Mouse (Mus musculus) kidney, embryonic 16.5 days (tissue): ENCODE data around the gene Fam171a2. TPM values are rescaled to one million over a fixed set of nuclear protein-coding genes. Genes with fewer than 3 reads are reported as not detected.

Experiments used
- ATAC-seq: fragments of 200-750 bp; cut with Nextera tagmentation; 2 replicates; pipeline ENCODE4 v1.8.0; 2017; ENCODE audit warnings: moderate TSS enrichment; ENCODE audit not compliant: low FRiP score, low TSS enrichment
- H3K27ac ChIP-seq: fragments of 300-500 bp; sonication (generic); 2 replicates; pipeline ENCODE4 v1.5.1; 2014; ENCODE audit warnings: low read length
- H3K27me3 ChIP-seq: fragments of 300-500 bp; sonication (generic); 2 replicates; pipeline ENCODE4 v1.6.1; 2014; ENCODE audit warnings: low read length, control low read depth, mixed read lengths; ENCODE audit not compliant: insufficient read depth
- H3K36me3 ChIP-seq: fragments of 300-500 bp; sonication (generic); 2 replicates; pipeline ENCODE4 v1.6.1; 2014; ENCODE audit warnings: low read length, control low read depth, mixed read lengths; ENCODE audit not compliant: insufficient read depth
- H3K4me1 ChIP-seq: fragments of 300-500 bp; sonication (generic); 2 replicates; pipeline ENCODE4 v1.6.1; 2014; ENCODE audit warnings: low read length, control low read depth, mixed read lengths; ENCODE audit not compliant: insufficient read depth
- H3K4me2 ChIP-seq: fragments of 300-500 bp; sonication (generic); replicated peaks from 2 replicates; pipeline ENCODE4 v1.6.1; 2014; ENCODE audit warnings: low read depth, low read length
- H3K4me3 ChIP-seq: fragments of 300-500 bp; sonication (generic); 2 replicates; pipeline ENCODE4 v1.5.1; 2014; ENCODE audit warnings: mild to moderate bottlenecking, low read length
- H3K9ac ChIP-seq: fragments of 300-500 bp; sonication (generic); replicated peaks from 2 replicates; pipeline ENCODE4 v1.6.1; 2014; ENCODE audit warnings: low read length
- H3K9me3 ChIP-seq: fragments of 300-500 bp; sonication (generic); 2 replicates; pipeline ENCODE4 v1.6.1; 2016; ENCODE audit warnings: low read length, control low read depth
- WGBS: fragments of 180-500 bp; shearing (Covaris S2); extraction: QIAGEN DNeasy Blood & Tissue Kit; methylation state at CpG from one replicate; pipeline ENCODE4 v1.1.7; 2014; 5-methylcytosine and 5-hydroxymethylcytosine counted together
- polyA plus RNA-seq: library from polyadenylated mRNA; unstranded; fragments of >200 nt; fragmentation: Nextera tagmentation; extraction: Ambion mirVana; gene quantifications from 2 replicates; pipeline ENCODE4 v1.2.1, GENCODE M21; 2015

The Fam171a2 gene
- polyA plus RNA-seq, 1 experiment from 2014 or later = 5.3 TPM

- Histone ChIP-seq H3K27me3 (no peaks in the 10 kb centered on the region), H3K9me3 (no peaks in the 10 kb centered on the region), H3K4me3 (no peak overlapping the region), H3K4me2 (no peak overlapping the region), H3K36me3 (peaks cover 49% of the 10 kb centered on the region), H3K27ac (no peak overlapping the region), H3K9ac (no peak overlapping the region), H3K4me1 (no peaks in the 10 kb centered on the region)
- no peak for ATAC-seq
- WGBS = 97% methylated on average over 4 of the region's 4 CpGs
These were observed 33.4 kb upstream of the Fam171a2 start for GRCm38 (mm10) chr11:102480897-102481296.

- Histone ChIP-seq H3K4me2 (no peak overlapping the region), H3K4me1 (no peaks in the 10 kb centered on the region), H3K36me3 (peaks cover 45% of the 10 kb centered on the region), H3K9ac (no peak overlapping the region), H3K27ac (no peak overlapping the region), H3K27me3 (no peaks in the 10 kb centered on the region), H3K4me3 (no peak overlapping the region), H3K9me3 (no peaks in the 10 kb centered on the region)
- WGBS = 95% methylated on average over 15 of the region's 15 CpGs
- no peak for ATAC-seq
These were observed 32.6 kb upstream of the Fam171a2 start for GRCm38 (mm10) chr11:102480111-102480510.

GRCm38 (mm10) chr11:102479581-102479980, 32.1 kb upstream of the Fam171a2 start:
- Histone ChIP-seq H3K4me2 (no peak overlapping the region), H3K36me3 (peaks cover 45% of the 10 kb centered on the region), H3K27ac (no peak overlapping the region), H3K27me3 (no peaks in the 10 kb centered on the region), H3K9me3 (no peaks in the 10 kb centered on the region), H3K9ac (no peak overlapping the region), H3K4me1 (no peaks in the 10 kb centered on the region), H3K4me3 (no peak overlapping the region)
- no peak for ATAC-seq
- WGBS = 94% methylated on average over 23 of the region's 23 CpGs

GRCm38 (mm10) chr11:102478671-102479070, 31.2 kb upstream of the Fam171a2 start:
- no peaks in the 10 kb centered on the region for H3K9me3 ChIP-seq
- 91% methylated on average over 3 of the region's 3 CpGs for WGBS
- H3K27ac ChIP-seq = no peak overlapping the region
- ATAC-seq = no peak
- H3K9ac ChIP-seq = no peak overlapping the region
- H3K4me3 ChIP-seq = no peak overlapping the region
- peaks cover 48% of the 10 kb centered on the region for H3K36me3 ChIP-seq
- H3K4me2 ChIP-seq = no peak overlapping the region
- H3K4me1 ChIP-seq = no peaks in the 10 kb centered on the region
- H3K27me3 ChIP-seq = no peaks in the 10 kb centered on the region

GRCm38 (mm10) chr11:102475027-102475426, 27.5 kb upstream of the Fam171a2 start:
- ATAC-seq = no peak
- Histone ChIP-seq H3K9ac (no peak overlapping the region), H3K4me2 (no peak overlapping the region), H3K4me3 (no peak overlapping the region), H3K27ac (no peak overlapping the region), H3K4me1 (no peaks in the 10 kb centered on the region), H3K36me3 (peaks cover 30% of the 10 kb centered on the region), H3K27me3 (no peaks in the 10 kb centered on the region), H3K9me3 (no peaks in the 10 kb centered on the region)
- WGBS = 98% methylated on average over 3 of the region's 3 CpGs

GRCm38 (mm10) chr11:102469648-102470357, 22.3 kb upstream of the Fam171a2 start, which contains the start of gene Itga2b:
Gene Itga2b, minus strand, starts transcription at chr11:102470122.
- H3K4me3 ChIP-seq = no peak within 1 kb of the TSS
- 55% methylated on average over 11 of the region's 11 CpGs for WGBS
- peaks cover 3% of the 10 kb centered on the region; the same call in 1 of the 2 replicates for H3K36me3 ChIP-seq
- no peaks in the 10 kb centered on the region for H3K27me3 ChIP-seq
- H3K27ac ChIP-seq = no peak within 1 kb of the TSS
- H3K9ac ChIP-seq = no peak within 1 kb of the TSS
- ATAC-seq = no peak
- H3K4me2 ChIP-seq = no peak within 1 kb of the TSS
- peaks cover 18% of the 10 kb centered on the region for H3K4me1 ChIP-seq
- no peaks in the 10 kb centered on the region for H3K9me3 ChIP-seq

GRCm38 (mm10) chr11:102467041-102467631, 19.7 kb upstream of the Fam171a2 start:
- under 1% methylated on average over 37 of the region's 37 CpGs for WGBS

GRCm38 (mm10) chr11:102465713-102466436, 18.4 kb upstream of the Fam171a2 start:
- H3K27ac ChIP-seq = no peak overlapping the region
- no peak for ATAC-seq

More at GRCm38 (mm10) chr11:102467041-102467631, 19.7 kb upstream of the Fam171a2 start:
- Histone ChIP-seq H3K9me3 (no peaks in the 10 kb centered on the region), H3K4me3 (peak overlapping the region; percentile 50), H3K36me3 (no peaks in the 10 kb centered on the region), H3K4me2 (peak overlapping the region; percentile 90), H3K9ac (peak overlapping the region; percentile 67), H3K27ac (peak overlapping the region; percentile 69), H3K27me3 (no peaks in the 10 kb centered on the region), H3K4me1 (peaks cover 18% of the 10 kb centered on the region)
- ATAC-seq = peak; percentile 96

GRCm38 (mm10) chr11:102464901-102465300, 17.4 kb upstream of the Fam171a2 start:
- Histone ChIP-seq H3K9ac (no peak overlapping the region), H3K9me3 (no peaks in the 10 kb centered on the region), H3K27ac (no peak overlapping the region), H3K27me3 (no peaks in the 10 kb centered on the region), H3K36me3 (no peaks in the 10 kb centered on the region), H3K4me1 (peaks cover 18% of the 10 kb centered on the region), H3K4me3 (no peak overlapping the region), H3K4me2 (no peak overlapping the region)
- no peak for ATAC-seq
- WGBS = 88% methylated on average over 6 of the region's 6 CpGs

More at GRCm38 (mm10) chr11:102465713-102466436, 18.4 kb upstream of the Fam171a2 start:
- peaks cover 18% of the 10 kb centered on the region for H3K4me1 ChIP-seq
- no peaks in the 10 kb centered on the region for H3K36me3 ChIP-seq
- no peaks in the 10 kb centered on the region for H3K27me3 ChIP-seq
- no peaks in the 10 kb centered on the region for H3K9me3 ChIP-seq
- WGBS = 12% methylated on average over 26 of the region's 26 CpGs
- H3K9ac ChIP-seq = peak overlapping the region; percentile 12; the same call in 1 of the 2 replicates
- peak overlapping the region; percentile 37 for H3K4me2 ChIP-seq
- 0 out of 2 replicates have a peak overlapping the region, but pooled peaks have one; percentile 15 for H3K4me3 ChIP-seq
